Mouse (Mus musculus): ENCODE data around the gene Neo1. TPM values are rescaled to one million over a fixed set of nuclear protein-coding genes. Genes with fewer than 3 reads are reported as not detected.

Neo1 gene
- polyA plus RNA-seq, 1 experiment from 2014 or later, result 38.6 TPM

DNA sequence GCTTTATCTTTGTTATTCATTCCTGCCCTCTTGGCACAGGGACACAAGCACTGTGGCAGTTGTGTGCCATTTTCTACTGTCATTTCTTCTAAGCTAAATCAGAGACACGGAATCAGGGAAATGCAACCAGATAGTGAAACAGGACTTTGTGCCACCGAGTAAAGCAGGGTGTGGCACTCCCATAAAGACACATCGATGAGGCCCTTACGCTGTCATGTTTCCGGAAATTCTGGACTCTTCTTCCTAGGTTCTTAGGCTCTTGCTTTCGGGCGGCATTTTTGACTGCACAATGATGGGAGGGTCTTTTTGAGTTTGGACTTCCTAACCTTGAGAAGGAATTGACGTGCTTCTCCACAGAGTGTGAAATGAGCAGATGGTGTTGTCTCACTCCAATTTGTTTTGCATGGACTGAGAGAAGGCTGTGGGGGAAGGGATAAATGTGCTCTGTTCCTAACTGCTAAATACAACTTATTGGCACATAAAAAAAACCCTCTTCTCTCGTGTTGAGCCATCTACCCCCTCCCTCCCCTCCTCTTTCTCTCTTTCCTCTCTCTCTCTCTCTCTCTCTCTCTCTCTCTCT, 23.9 kb upstream of the Neo1 start:
- no peak overlapping the region for H3K27ac ChIP-seq (ENCODE audit: low read depth, low read length)

GRCm38 (mm10) chr9:59059158-59059557, 22.9 kb upstream of the Neo1 start:
- ATAC-seq (replicated peaks; ENCODE audit: low FRiP score) (no peak), DNase-seq (ENCODE audit: low spot score) (no peak)
- H3K27me3 ChIP-seq (ENCODE audit: control insufficient read depth, insufficient read depth, low read length), result no peaks in the 10 kb centered on the region
- H3K27ac ChIP-seq (ENCODE audit: low read depth, low read length), result no peak overlapping the region
- no peak overlapping the region for H3K4me3 ChIP-seq (ENCODE audit: low read depth, low read length)
- no peaks in the 10 kb centered on the region for H3K36me3 ChIP-seq (ENCODE audit: control insufficient read depth, insufficient read depth, low read length)
- no peaks in the 10 kb centered on the region for H3K9me3 ChIP-seq (ENCODE audit: control insufficient read depth, low read length)
- H3K4me1 ChIP-seq (replicated peaks; ENCODE audit: control insufficient read depth, insufficient read depth, low read length), result no peaks in the 10 kb centered on the region
- no peak overlapping the region for H3K9ac ChIP-seq (ENCODE audit: low read length)
- 89% methylated on average over 6 of the region's 6 CpGs for WGBS
- no peak overlapping the region for H3K4me2 ChIP-seq (ENCODE audit: low read depth, low read length, severe bottlenecking)

More for the DNA sequence above, 23.9 kb upstream of the Neo1 start:
- no peak overlapping the region for H3K4me2 ChIP-seq (ENCODE audit: low read depth, low read length, severe bottlenecking)
- no peak for DNase-seq (ENCODE audit: low spot score)
- no peak for ATAC-seq (replicated peaks; ENCODE audit: low FRiP score)
- H3K27me3 ChIP-seq (ENCODE audit: control insufficient read depth, insufficient read depth, low read length), result no peaks in the 10 kb centered on the region
- H3K9me3 ChIP-seq (ENCODE audit: control insufficient read depth, low read length), result no peaks in the 10 kb centered on the region
- 83% methylated on average over 9 of the region's 9 CpGs for WGBS
- H3K4me3 ChIP-seq (ENCODE audit: low read depth, low read length), result no peak overlapping the region
- H3K9ac ChIP-seq (ENCODE audit: low read length), result no peak overlapping the region
- H3K36me3 ChIP-seq (ENCODE audit: control insufficient read depth, insufficient read depth, low read length), result no peaks in the 10 kb centered on the region
- no peaks in the 10 kb centered on the region for H3K4me1 ChIP-seq (replicated peaks; ENCODE audit: control insufficient read depth, insufficient read depth, low read length)

DNA sequence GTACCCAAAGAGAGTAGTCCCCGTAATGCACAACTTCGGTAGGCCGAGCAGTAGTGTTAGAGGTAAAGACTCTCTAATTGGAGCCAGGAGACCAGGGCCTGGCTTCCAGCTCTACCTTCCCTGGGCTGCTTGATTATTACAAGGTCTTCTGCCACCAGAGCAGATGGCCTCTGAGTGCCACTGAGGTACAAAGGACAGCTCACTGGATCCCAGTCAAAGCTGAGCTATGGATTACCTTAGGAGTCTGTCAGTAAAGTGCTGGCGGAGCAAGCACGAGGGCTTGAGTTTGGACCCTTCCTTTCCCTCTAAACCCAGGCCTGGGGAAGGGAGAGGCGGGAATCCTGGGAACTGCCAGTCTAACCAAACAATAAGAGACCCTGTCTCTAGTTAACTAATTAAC, 21.8 kb upstream of the Neo1 start:
- Histone ChIP-seq H3K9me3 (ENCODE audit: control insufficient read depth, low read length) (no peaks in the 10 kb centered on the region), H3K27me3 (ENCODE audit: control insufficient read depth, insufficient read depth, low read length) (no peaks in the 10 kb centered on the region), H3K36me3 (ENCODE audit: control insufficient read depth, insufficient read depth, low read length) (no peaks in the 10 kb centered on the region), H3K9ac (ENCODE audit: low read length) (no peak overlapping the region), H3K4me3 (ENCODE audit: low read depth, low read length) (no peak overlapping the region), H3K4me1 (replicated peaks; ENCODE audit: control insufficient read depth, insufficient read depth, low read length) (no peaks in the 10 kb centered on the region), H3K27ac (ENCODE audit: low read depth, low read length) (no peak overlapping the region), H3K4me2 (ENCODE audit: low read depth, low read length, severe bottlenecking) (no peak overlapping the region)
- DNase-seq (ENCODE audit: low spot score) (no peak), ATAC-seq (replicated peaks; ENCODE audit: low FRiP score) (no peak)
- 65% methylated on average over 6 of the region's 6 CpGs for WGBS

DNA sequence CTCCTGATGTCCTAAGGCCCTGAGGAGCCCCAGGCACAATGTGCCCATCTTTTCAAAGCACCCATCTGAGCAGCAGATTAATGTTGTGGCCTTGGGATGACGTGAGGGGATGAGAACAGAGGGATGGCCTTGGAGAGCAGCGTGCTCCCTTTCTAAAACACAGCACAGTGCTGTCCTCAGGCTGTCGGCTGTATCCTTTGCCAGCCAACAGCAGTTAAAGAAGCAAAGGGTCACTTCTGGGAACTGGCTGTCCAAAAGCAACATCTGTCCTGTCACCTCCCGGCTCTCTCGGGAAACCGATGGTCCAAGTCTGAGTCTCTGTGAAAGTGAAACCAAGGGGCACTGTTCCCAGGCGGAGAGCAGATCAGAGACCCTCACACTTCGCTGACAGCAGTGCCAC, 20.0 kb upstream of the Neo1 start:
- Histone ChIP-seq H3K36me3 (ENCODE audit: control insufficient read depth, insufficient read depth, low read length) (no peaks in the 10 kb centered on the region), H3K27ac (ENCODE audit: low read depth, low read length) (no peak overlapping the region), H3K4me2 (ENCODE audit: low read depth, low read length, severe bottlenecking) (no peak overlapping the region), H3K9ac (ENCODE audit: low read length) (no peak overlapping the region), H3K4me1 (replicated peaks; ENCODE audit: control insufficient read depth, insufficient read depth, low read length) (no peaks in the 10 kb centered on the region), H3K9me3 (ENCODE audit: control insufficient read depth, low read length) (no peaks in the 10 kb centered on the region), H3K4me3 (ENCODE audit: low read depth, low read length) (no peak overlapping the region), H3K27me3 (ENCODE audit: control insufficient read depth, insufficient read depth, low read length) (no peaks in the 10 kb centered on the region)
- ATAC-seq (replicated peaks; ENCODE audit: low FRiP score) (no peak), DNase-seq (ENCODE audit: low spot score) (no peak)
- 85% methylated on average over 8 of the region's 8 CpGs for WGBS

GRCm38 (mm10) chr9:59041805-59042204, 5.6 kb upstream of the Neo1 start:
- ATAC-seq (replicated peaks; ENCODE audit: low FRiP score), result no peak
- Histone ChIP-seq H3K4me3 (ENCODE audit: low read depth, low read length) (no peak overlapping the region), H3K36me3 (ENCODE audit: control insufficient read depth, insufficient read depth, low read length) (no peaks in the 10 kb centered on the region)

DNA sequence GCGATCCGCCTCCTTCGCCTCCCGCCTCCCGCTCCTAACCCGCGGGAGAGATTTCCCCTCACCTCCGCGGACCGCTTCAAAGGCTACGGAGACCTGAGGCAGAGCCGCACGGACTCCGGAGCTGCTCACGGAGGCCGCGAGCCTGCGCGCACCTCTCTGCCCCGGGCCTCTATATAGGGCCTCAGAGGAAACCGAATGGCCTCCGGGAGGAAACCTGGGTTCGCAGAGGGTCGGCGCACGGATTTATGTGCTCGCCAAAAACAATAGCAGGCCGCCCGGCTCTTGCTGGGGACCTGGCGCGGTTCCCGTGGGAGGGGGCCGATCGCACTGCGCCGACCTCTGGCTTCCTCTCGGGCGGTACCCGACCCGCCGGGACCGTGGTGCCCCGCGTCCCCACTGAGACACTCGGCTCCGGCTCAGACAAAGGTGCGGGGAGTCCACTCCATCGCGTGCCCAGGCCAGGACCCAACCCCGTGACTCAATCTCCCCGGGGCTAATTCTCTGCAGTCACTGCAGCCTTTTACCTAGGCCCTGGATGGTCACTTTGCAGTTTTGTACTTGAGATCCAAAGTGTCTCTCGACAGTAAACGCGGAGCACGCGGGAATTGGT, 596 bp upstream of the Neo1 start:
- H3K4me3 ChIP-seq (ENCODE audit: low read depth, low read length), result peak overlapping the region; percentile 96
- H3K4me1 ChIP-seq (replicated peaks; ENCODE audit: control insufficient read depth, insufficient read depth, low read length), result no peaks in the 10 kb centered on the region; the same call in 1 of the 2 replicates
- H3K27ac ChIP-seq (ENCODE audit: low read depth, low read length), result peak overlapping the region; percentile 99
- ATAC-seq (replicated peaks; ENCODE audit: low FRiP score), result peak; percentile 75
- H3K9me3 ChIP-seq (ENCODE audit: control insufficient read depth, low read length), result no peaks in the 10 kb centered on the region
- WGBS, result under 1% methylated on average over 56 of the region's 56 CpGs
- H3K36me3 ChIP-seq (ENCODE audit: control insufficient read depth, insufficient read depth, low read length), result no peaks in the 10 kb centered on the region
- no peaks in the 10 kb centered on the region for H3K27me3 ChIP-seq (ENCODE audit: control insufficient read depth, insufficient read depth, low read length)
- DNase-seq (ENCODE audit: low spot score), result no peak
- peak overlapping the region; percentile 95 for H3K9ac ChIP-seq (ENCODE audit: low read length)
- H3K4me2 ChIP-seq (ENCODE audit: low read depth, low read length, severe bottlenecking), result peak overlapping the region; percentile 71

More at GRCm38 (mm10) chr9:59041805-59042204, 5.6 kb upstream of the Neo1 start:
- Histone ChIP-seq H3K27ac (ENCODE audit: low read depth, low read length) (no peak overlapping the region), H3K4me2 (ENCODE audit: low read depth, low read length, severe bottlenecking) (no peak overlapping the region), H3K9ac (ENCODE audit: low read length) (no peak overlapping the region), H3K4me1 (replicated peaks; ENCODE audit: control insufficient read depth, insufficient read depth, low read length) (no peaks in the 10 kb centered on the region), H3K9me3 (ENCODE audit: control insufficient read depth, low read length) (no peaks in the 10 kb centered on the region), H3K27me3 (ENCODE audit: control insufficient read depth, insufficient read depth, low read length) (no peaks in the 10 kb centered on the region)
- DNase-seq (ENCODE audit: low spot score), result no peak

DNA sequence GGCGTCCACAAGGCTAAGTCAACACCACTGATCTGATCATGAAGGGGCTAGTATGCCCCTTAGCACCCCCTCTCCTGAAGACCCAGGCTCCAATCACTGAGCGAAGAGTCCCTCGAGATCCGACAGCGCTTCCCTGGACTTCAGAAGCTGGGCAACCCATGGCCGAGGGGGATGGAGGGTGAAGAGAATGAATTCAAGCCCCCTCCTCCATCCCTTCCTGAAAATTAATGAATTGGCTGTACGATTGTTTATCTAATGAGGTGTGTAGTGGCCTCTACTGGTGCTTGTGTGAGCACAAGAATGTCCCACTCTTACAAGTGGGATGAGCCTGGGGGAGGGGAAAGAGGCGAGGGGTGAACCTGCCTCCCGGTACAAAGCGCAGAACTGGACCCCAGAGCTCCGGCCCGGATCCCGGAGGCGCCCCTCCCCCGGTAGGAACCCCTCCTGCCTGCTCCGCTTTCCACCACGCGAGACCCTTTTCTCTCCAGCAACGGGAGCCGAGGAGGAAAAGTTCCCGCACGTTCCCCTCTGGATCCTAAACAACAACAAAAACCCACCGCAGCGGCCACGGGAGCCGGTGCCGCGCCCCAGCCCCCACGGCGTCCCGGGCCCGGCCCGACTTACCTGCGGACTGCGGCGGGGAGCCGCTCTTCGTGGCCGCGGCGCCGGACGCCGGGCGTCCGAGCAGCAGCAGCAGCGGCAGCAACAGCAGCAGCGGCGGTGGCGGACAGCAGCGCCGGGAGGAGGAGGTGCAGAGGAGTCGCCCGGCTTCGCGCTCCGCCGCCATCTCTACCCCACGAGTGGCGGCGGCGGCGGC, 691 bp downstream of the Neo1 start:
- H3K27ac ChIP-seq (ENCODE audit: low read depth, low read length), result peak overlapping the region; percentile 99
- no peaks in the 10 kb centered on the region for H3K27me3 ChIP-seq (ENCODE audit: control insufficient read depth, insufficient read depth, low read length)
- no peaks in the 10 kb centered on the region; the same call in 1 of the 2 replicates for H3K4me1 ChIP-seq (replicated peaks; ENCODE audit: control insufficient read depth, insufficient read depth, low read length)

GRCm38 (mm10) chr9:59034836-59035235, 1.4 kb downstream of the Neo1 start:
- peak overlapping the region; percentile 71 for H3K4me2 ChIP-seq (ENCODE audit: low read depth, low read length, severe bottlenecking)
- H3K9me3 ChIP-seq (ENCODE audit: control insufficient read depth, low read length), result no peaks in the 10 kb centered on the region
- peak overlapping the region; percentile 96 for H3K4me3 ChIP-seq (ENCODE audit: low read depth, low read length)
- H3K4me1 ChIP-seq (replicated peaks; ENCODE audit: control insufficient read depth, insufficient read depth, low read length), result no peaks in the 10 kb centered on the region; the same call in 1 of the 2 replicates
- peak overlapping the region; percentile 95; the same call in 1 of the 2 replicates for H3K9ac ChIP-seq (ENCODE audit: low read length)
- H3K27me3 ChIP-seq (ENCODE audit: control insufficient read depth, insufficient read depth, low read length), result no peaks in the 10 kb centered on the region
- DNase-seq (ENCODE audit: low spot score) (no peak), ATAC-seq (replicated peaks; ENCODE audit: low FRiP score) (no peak)
- 47% methylated on average over 5 of the region's 5 CpGs for WGBS
- no peak overlapping the region for H3K27ac ChIP-seq (ENCODE audit: low read depth, low read length)
- H3K36me3 ChIP-seq (ENCODE audit: control insufficient read depth, insufficient read depth, low read length), result no peaks in the 10 kb centered on the region

More for the DNA sequence above, 691 bp downstream of the Neo1 start:
- H3K9ac ChIP-seq (ENCODE audit: low read length), result peak overlapping the region; percentile 95
- DNase-seq (ENCODE audit: low spot score) (peak; percentile 81), ATAC-seq (replicated peaks; ENCODE audit: low FRiP score) (peak; percentile 63; the same call in 1 of the 2 replicates)
- H3K9me3 ChIP-seq (ENCODE audit: control insufficient read depth, low read length), result no peaks in the 10 kb centered on the region
- WGBS, result under 1% methylated on average over 61 of the region's 63 CpGs
- H3K36me3 ChIP-seq (ENCODE audit: control insufficient read depth, insufficient read depth, low read length), result no peaks in the 10 kb centered on the region
- H3K4me2 ChIP-seq (ENCODE audit: low read depth, low read length, severe bottlenecking), result peak overlapping the region; percentile 71
- H3K4me3 ChIP-seq (ENCODE audit: low read depth, low read length), result peak overlapping the region; percentile 96
